Mouse (Mus musculus): ENCODE data around the gene Alk. TPM values are rescaled to one million over a fixed set of nuclear protein-coding genes. Genes with fewer than 3 reads are reported as not detected.

Alk gene
- polyA plus RNA-seq, 1 experiment: not detected

- TF ChIP-seq CTCF (IDR thresholded peaks at IDR 0.05; ENCODE audit: control insufficient read depth, insufficient read depth, insufficient read length): no peak
- TF ChIP-seq MYOG (IDR thresholded peaks at IDR 0.05; ENCODE audit: control insufficient read depth, extremely low read depth, insufficient read length): no peak
- Histone ChIP-seq H3K79me2 (ENCODE audit: control insufficient read depth, insufficient read depth) (no peaks in the 10 kb centered on the region), H3K36me3 (ENCODE audit: control insufficient read depth, insufficient read depth) (no peaks in the 10 kb centered on the region), H3K4me3 (ENCODE audit: insufficient read depth, poor library complexity, severe bottlenecking) (no peak overlapping the region), H3K79me3 (ENCODE audit: low read depth) (no peaks in the 10 kb centered on the region), H3ac (ENCODE audit: control insufficient read depth, insufficient read length, low read depth) (no peak overlapping the region), H3K27me3 (ENCODE audit: control insufficient read depth, insufficient read depth, insufficient read length) (peaks cover 3% of the 10 kb centered on the region)
These were observed 1.8 kb upstream of the Alk start for GRCm38 (mm10) chr17:72606251-72606650.

GRCm38 (mm10) chr17:72603886-72604609 is 379 bp downstream of the Alk start:
- H3K36me3 ChIP-seq (ENCODE audit: control insufficient read depth, insufficient read depth): no peaks in the 10 kb centered on the region
- no peak for TF ChIP-seq USF1 (IDR thresholded peaks at IDR 0.05; ENCODE audit: low read depth)

GRCm38 (mm10) chr17:72603118-72603885 is 1.1 kb downstream of the Alk start:
- H3K27me3 ChIP-seq (ENCODE audit: control insufficient read depth, insufficient read depth, insufficient read length): no peaks in the 10 kb centered on the region
- no peak overlapping the region for H3ac ChIP-seq (ENCODE audit: control insufficient read depth, insufficient read length, low read depth)
- no peaks in the 10 kb centered on the region for H3K79me3 ChIP-seq (ENCODE audit: low read depth)
- no peaks in the 10 kb centered on the region for H3K36me3 ChIP-seq (ENCODE audit: control insufficient read depth, insufficient read depth)
- no peak overlapping the region for H3K4me3 ChIP-seq (ENCODE audit: insufficient read depth, poor library complexity, severe bottlenecking)
- no peak for TF ChIP-seq CTCF (IDR thresholded peaks at IDR 0.05; ENCODE audit: control insufficient read depth, insufficient read depth, insufficient read length)
- TF ChIP-seq FOSL1 (IDR thresholded peaks at IDR 0.05; ENCODE audit: insufficient read depth, low read length, poor library complexity, severe bottlenecking): no peak
- TF ChIP-seq USF1 (IDR thresholded peaks at IDR 0.05; ENCODE audit: low read depth): no peak
- TF ChIP-seq MYOG (IDR thresholded peaks at IDR 0.05; ENCODE audit: control insufficient read depth, extremely low read depth, insufficient read length): no peak
- TF ChIP-seq CEBPB (IDR thresholded peaks at IDR 0.05; ENCODE audit: low read depth): no peak
- TF ChIP-seq MAX (IDR thresholded peaks at IDR 0.05): no peak
- TF ChIP-seq MYOD1 (IDR thresholded peaks at IDR 0.05; ENCODE audit: control insufficient read depth, insufficient read length, low read depth): no peak
- no peaks in the 10 kb centered on the region for H3K79me2 ChIP-seq (ENCODE audit: control insufficient read depth, insufficient read depth)

More at GRCm38 (mm10) chr17:72603886-72604609, 379 bp downstream of the Alk start:
- H3K79me3 ChIP-seq (ENCODE audit: low read depth): no peaks in the 10 kb centered on the region
- no peak overlapping the region for H3ac ChIP-seq (ENCODE audit: control insufficient read depth, insufficient read length, low read depth)
- H3K4me3 ChIP-seq (ENCODE audit: insufficient read depth, poor library complexity, severe bottlenecking): no peak overlapping the region
- H3K27me3 ChIP-seq (ENCODE audit: control insufficient read depth, insufficient read depth, insufficient read length): no peaks in the 10 kb centered on the region
- H3K79me2 ChIP-seq (ENCODE audit: control insufficient read depth, insufficient read depth): no peaks in the 10 kb centered on the region

GRCm38 (mm10) chr17:72600806-72601205 is 3.6 kb downstream of the Alk start:
- Histone ChIP-seq H3K79me2 (ENCODE audit: control insufficient read depth, insufficient read depth) (no peaks in the 10 kb centered on the region), H3K79me3 (ENCODE audit: low read depth) (no peaks in the 10 kb centered on the region), H3K27me3 (ENCODE audit: control insufficient read depth, insufficient read depth, insufficient read length) (no peaks in the 10 kb centered on the region), H3K36me3 (ENCODE audit: control insufficient read depth, insufficient read depth) (no peaks in the 10 kb centered on the region), H3K4me3 (ENCODE audit: insufficient read depth, poor library complexity, severe bottlenecking) (no peak overlapping the region), H3ac (ENCODE audit: control insufficient read depth, insufficient read length, low read depth) (no peak overlapping the region)
- TF ChIP-seq USF1 (IDR thresholded peaks at IDR 0.05; ENCODE audit: low read depth) (no peak), MYOG (IDR thresholded peaks at IDR 0.05; ENCODE audit: control insufficient read depth, extremely low read depth, insufficient read length) (no peak), MAX (IDR thresholded peaks at IDR 0.05) (no peak), FOSL1 (IDR thresholded peaks at IDR 0.05; ENCODE audit: insufficient read depth, low read length, poor library complexity, severe bottlenecking) (no peak), MYOD1 (IDR thresholded peaks at IDR 0.05; ENCODE audit: control insufficient read depth, insufficient read length, low read depth) (no peak), CEBPB (IDR thresholded peaks at IDR 0.05; ENCODE audit: low read depth) (no peak), CTCF (IDR thresholded peaks at IDR 0.05; ENCODE audit: control insufficient read depth, insufficient read depth, insufficient read length) (no peak)

- no peak overlapping the region for H3ac ChIP-seq (ENCODE audit: control insufficient read depth, insufficient read length, low read depth)
- H3K79me3 ChIP-seq (ENCODE audit: low read depth): no peaks in the 10 kb centered on the region
- no peaks in the 10 kb centered on the region for H3K27me3 ChIP-seq (ENCODE audit: control insufficient read depth, insufficient read depth, insufficient read length)
- H3K4me3 ChIP-seq (ENCODE audit: insufficient read depth, poor library complexity, severe bottlenecking): no peak overlapping the region
- TF ChIP-seq CEBPB (IDR thresholded peaks at IDR 0.05; ENCODE audit: low read depth) (no peak), MYOD1 (IDR thresholded peaks at IDR 0.05; ENCODE audit: control insufficient read depth, insufficient read length, low read depth) (no peak), MAX (IDR thresholded peaks at IDR 0.05) (no peak), USF1 (IDR thresholded peaks at IDR 0.05; ENCODE audit: low read depth) (no peak)
- H3K79me2 ChIP-seq (ENCODE audit: control insufficient read depth, insufficient read depth): no peaks in the 10 kb centered on the region
- H3K36me3 ChIP-seq (ENCODE audit: control insufficient read depth, insufficient read depth): no peaks in the 10 kb centered on the region
These were observed 16.8 kb downstream of the Alk start for GRCm38 (mm10) chr17:72587671-72588070.

GRCm38 (mm10) chr17:72580142-72580541 is 24.3 kb downstream of the Alk start:
- Histone ChIP-seq H3K27me3 (ENCODE audit: control insufficient read depth, insufficient read depth, insufficient read length) (no peaks in the 10 kb centered on the region), H3K79me2 (ENCODE audit: control insufficient read depth, insufficient read depth) (no peaks in the 10 kb centered on the region), H3K4me3 (ENCODE audit: insufficient read depth, poor library complexity, severe bottlenecking) (no peak overlapping the region), H3ac (ENCODE audit: control insufficient read depth, insufficient read length, low read depth) (no peak overlapping the region), H3K36me3 (ENCODE audit: control insufficient read depth, insufficient read depth) (no peaks in the 10 kb centered on the region), H3K79me3 (ENCODE audit: low read depth) (no peaks in the 10 kb centered on the region)
- TF ChIP-seq FOSL1 (IDR thresholded peaks at IDR 0.05; ENCODE audit: insufficient read depth, low read length, poor library complexity, severe bottlenecking) (no peak), CTCF (IDR thresholded peaks at IDR 0.05; ENCODE audit: control insufficient read depth, insufficient read depth, insufficient read length) (no peak), CEBPB (IDR thresholded peaks at IDR 0.05; ENCODE audit: low read depth) (no peak), MYOD1 (IDR thresholded peaks at IDR 0.05; ENCODE audit: control insufficient read depth, insufficient read length, low read depth) (no peak)

Measured in C2C12 (cell line).